Mouse (Mus musculus) granulocyte monocyte progenitor cell, adult 5-6 weeks (primary cell): ENCODE measurements around the gene Tmem156. TPM values are rescaled to one million over a fixed set of nuclear protein-coding genes. Genes with fewer than 3 reads are reported as not detected.

Source experiments
- ATAC-seq: replicated peaks from 2 replicates; pipeline ENCODE4 v1.8.0; 2016; ENCODE audit warnings: mild to moderate bottlenecking, moderate TSS enrichment, inconsistent platforms; ENCODE audit not compliant: poor library complexity, severe bottlenecking
- total RNA-seq, 2 experiments: library from RNA; stranded (forward) in 1 of 2; stranded (reverse) in 1 of 2; fragments of 200-712, 200-1000 nt in 1 of 2; fragments of >200 nt in 1 of 2; fragmentation: Nextera tagmentation in 1 of 2; gene quantifications; 2 replicates each; pipeline ENCODE4 v1.2.3; 2014 to 2017

Gene Tmem156
- total RNA-seq, 2 experiments from 2014 or later: 42.1 to 62.3 TPM

DNA sequence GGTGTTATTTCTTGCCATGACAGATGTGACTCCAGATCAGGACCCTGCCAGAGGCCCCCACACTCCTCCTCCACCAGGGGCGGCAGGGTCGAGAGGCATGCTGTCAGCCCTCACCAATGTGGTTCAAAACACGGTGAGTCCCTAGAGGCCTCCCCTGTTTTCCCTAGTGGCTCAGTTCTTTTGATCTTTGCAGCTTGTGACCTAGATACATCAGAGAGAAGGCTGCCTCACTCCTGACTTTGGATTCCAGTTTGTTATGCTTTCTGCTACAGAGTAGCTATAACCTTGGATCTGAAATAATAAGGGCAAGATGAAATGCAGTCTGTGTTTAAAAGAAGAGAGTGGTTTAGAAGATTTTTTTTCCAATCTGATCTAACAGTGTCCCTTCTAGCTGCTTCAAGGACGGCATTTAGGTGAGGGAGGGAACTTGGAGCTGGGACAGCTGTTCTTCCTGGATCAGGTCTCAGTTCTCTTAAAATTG lies 85.9 kb downstream of the Tmem156 start:
- no peak for ATAC-seq

DNA sequence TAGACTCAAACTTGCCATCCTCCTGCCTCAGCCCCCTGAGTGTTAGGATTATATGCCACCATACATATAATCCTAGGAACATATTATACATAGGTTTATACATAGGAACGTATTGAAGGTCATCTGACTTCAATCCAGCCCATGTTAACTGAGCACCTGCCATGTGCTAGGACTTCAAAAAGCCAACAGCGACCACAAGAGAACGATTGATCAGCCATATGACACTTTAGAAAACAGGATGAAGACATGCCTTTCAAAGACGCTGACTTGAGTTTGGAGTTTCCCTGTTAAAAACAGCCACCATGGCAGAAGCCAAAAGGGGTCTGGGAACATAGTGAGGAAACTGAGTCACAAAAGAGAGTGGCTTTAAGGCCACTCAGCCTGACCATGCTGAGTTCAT lies 86.7 kb downstream of the Tmem156 start:
- ATAC-seq: no peak

Other genes starting within 250 kb of the Tmem156 start
- 11.1 and 11.3 TPM in 2 replicates for gene Tlr1, start 158.6 kb downstream of the Tmem156 start, total RNA-seq (2014; fragmentation: Nextera tagmentation)
- gene Tlr1, start 158.6 kb downstream of the Tmem156 start, total RNA-seq (2017): 3.7 and 7.2 TPM in 2 replicates
- 3.1 and 5.0 TPM in 2 replicates for gene Tlr6, start 132.0 kb downstream of the Tmem156 start, total RNA-seq (2014; fragmentation: Nextera tagmentation)
- gene Tlr6, start 132.0 kb downstream of the Tmem156 start, total RNA-seq (2017): 2.6 and 6.7 TPM in 2 replicates
- 9.1 and 10.3 TPM in 2 replicates for gene Fam114a1, start 122.1 kb downstream of the Tmem156 start, total RNA-seq (2014; fragmentation: Nextera tagmentation)
- 6.6 and 8.5 TPM in 2 replicates for gene Fam114a1, start 122.1 kb downstream of the Tmem156 start, total RNA-seq (2017)
- 96.8 and 101 TPM in 2 replicates for gene Klhl5, start 15.4 kb upstream of the Tmem156 start, total RNA-seq (2014; fragmentation: Nextera tagmentation)
- 73.9 and 75.1 TPM in 2 replicates for gene Klhl5, start 15.4 kb upstream of the Tmem156 start, total RNA-seq (2017)
- 5.2 and 6.3 TPM in 2 replicates for gene Wdr19, start 107.6 kb upstream of the Tmem156 start, total RNA-seq (2014; fragmentation: Nextera tagmentation)
- 3.8 and 4.4 TPM in 2 replicates for gene Wdr19, start 107.6 kb upstream of the Tmem156 start, total RNA-seq (2017)
- gene Rfc1, start 243.5 kb upstream of the Tmem156 start, total RNA-seq (2014; fragmentation: Nextera tagmentation): 78.7 and 111 TPM in 2 replicates
- 128 and 130 TPM in 2 replicates for gene Rfc1, start 243.5 kb upstream of the Tmem156 start, total RNA-seq (2017)